Mouse (Mus musculus) limb, embryonic 14.5 days (tissue): ENCODE measurements around the gene Muc2. TPM values are rescaled to one million over a fixed set of nuclear protein-coding genes. Genes with fewer than 3 reads are reported as not detected.

Experiments used
- ATAC-seq: fragments of 200-750 bp; cut with Nextera tagmentation; 2 replicates; pipeline ENCODE4 v1.8.0; 2017; ENCODE audit warnings: low read depth, moderate number of reproducible peaks, moderate TSS enrichment; ENCODE audit not compliant: low FRiP score
- DNase-seq: peaks from one replicate; pipeline ENCODE4 v3.0.0-alpha.2; 2015; ENCODE audit warnings: low spot score
- H3K27ac ChIP-seq: fragments of 300-500 bp; sonication (generic); replicated peaks from 2 replicates; pipeline ENCODE4 v1.5.1; 2014; ENCODE audit warnings: low read depth, mild to moderate bottlenecking, low read length, moderate library complexity, mixed read lengths
- H3K27me3 ChIP-seq: fragments of 300-500 bp; sonication (generic); 2 replicates; pipeline ENCODE4 v1.6.1; 2014; ENCODE audit warnings: low read length, mixed read lengths; ENCODE audit not compliant: control insufficient read depth, insufficient read depth
- H3K36me3 ChIP-seq: fragments of 300-500 bp; sonication (generic); 2 replicates; pipeline ENCODE4 v1.6.1; 2014; ENCODE audit warnings: mild to moderate bottlenecking, low read length, moderate library complexity, mixed read lengths; ENCODE audit not compliant: control insufficient read depth, insufficient read depth
- H3K4me1 ChIP-seq: fragments of 300-500 bp; sonication (generic); 2 replicates; pipeline ENCODE4 v1.6.1; 2014; ENCODE audit warnings: antibody characterized with exemption, low read length, mixed read lengths; ENCODE audit not compliant: control insufficient read depth, insufficient read depth
- H3K4me2 ChIP-seq: fragments of 300-500 bp; sonication (generic); replicated peaks from 2 replicates; pipeline ENCODE4 v1.6.1; 2014; ENCODE audit warnings: low read depth, mild to moderate bottlenecking, low read length, moderate library complexity; ENCODE audit not compliant: severe bottlenecking
- H3K4me3 ChIP-seq: fragments of 300-500 bp; sonication (generic); replicated peaks from 2 replicates; pipeline ENCODE4 v1.5.1; 2014; ENCODE audit warnings: low read length
- H3K9ac ChIP-seq: fragments of 300-500 bp; sonication (generic); 2 replicates; pipeline ENCODE4 v1.6.1; 2014; ENCODE audit warnings: mild to moderate bottlenecking, low read depth, low read length, moderate library complexity; ENCODE audit not compliant: severe bottlenecking
- H3K9me3 ChIP-seq: fragments of 300-500 bp; sonication (generic); 2 replicates; pipeline ENCODE4 v1.6.1; 2016; ENCODE audit warnings: low read length; ENCODE audit not compliant: control insufficient read depth
- POLR2A ChIP-seq: fragments of 200-500 bp; IDR thresholded peaks from 2 replicates; pipeline ENCODE4 v1.8.0; 2012; ENCODE audit warnings: inconsistent platforms, mild to moderate bottlenecking, moderate library complexity, borderline replicate concordance; ENCODE audit not compliant: insufficient read depth, insufficient read length; ENCODE audit errors: extremely low read depth
- WGBS: fragments of 180-500 bp; shearing (Covaris S2); extraction: QIAGEN DNeasy Blood & Tissue Kit; methylation state at CpG from one replicate; pipeline ENCODE4 v1.1.7; 2014; 5-methylcytosine and 5-hydroxymethylcytosine counted together
- polyA plus RNA-seq, 2 experiments: library from polyadenylated mRNA; depleted of rRNA in 1 of 2; stranded (reverse) in 1 of 2; unstranded in 1 of 2; fragments of >200 nt; fragmentation: Nextera tagmentation in 1 of 2; extraction: Ambion mirVana in 1 of 2; gene quantifications; 2 replicates each; pipeline versions ENCODE4 v1.2.1 to v1.2.3; 2012 to 2014

Gene Muc2
- polyA plus RNA-seq (2012; rRNA removed) = 2.6 and 2.7 TPM in 2 replicates
- polyA plus RNA-seq (2014; fragmentation: Nextera tagmentation; extraction: Ambion mirVana) = 0.43 and 1.3 TPM in 2 replicates

GRCm38 (mm10) chr7:141690040-141690439 lies at the start of gene Muc2:
Muc2 (plus strand) TSS chr7:141690340.
- H3K9me3 ChIP-seq = no peaks in the 10 kb centered on the region
- no peak for TF ChIP-seq POLR2A
- ATAC-seq = no peak
- no peak for DNase-seq
- H3K4me2 ChIP-seq = no peak within 1 kb of the TSS
- H3K4me3 ChIP-seq = no peak within 1 kb of the TSS
- H3K27ac ChIP-seq = no peak within 1 kb of the TSS
- H3K36me3 ChIP-seq = no peaks in the 10 kb centered on the region
- H3K4me1 ChIP-seq = no peaks in the 10 kb centered on the region
- WGBS = 85% methylated on average over 8 of the region's 8 CpGs
- H3K9ac ChIP-seq = no peak within 1 kb of the TSS
- H3K27me3 ChIP-seq = no peaks in the 10 kb centered on the region

GRCm38 (mm10) chr7:141642375-141642774 lies 47.8 kb upstream of the Muc2 start:
- WGBS = 100% methylated on average over 1 of the region's 1 CpGs
- H3K9ac ChIP-seq = no peak overlapping the region
- H3K27me3 ChIP-seq = no peaks in the 10 kb centered on the region
- no peak for TF ChIP-seq POLR2A
- H3K9me3 ChIP-seq = no peaks in the 10 kb centered on the region
- ATAC-seq (no peak), DNase-seq (no peak)
- H3K36me3 ChIP-seq = no peaks in the 10 kb centered on the region
- no peak overlapping the region for H3K27ac ChIP-seq
- H3K4me2 ChIP-seq = no peak overlapping the region
- no peaks in the 10 kb centered on the region for H3K4me1 ChIP-seq
- no peak overlapping the region for H3K4me3 ChIP-seq

GRCm38 (mm10) chr7:141643160-141643559 lies 47.0 kb upstream of the Muc2 start:
- TF ChIP-seq POLR2A = no peak
- WGBS = 40% methylated on average over 3 of the region's 3 CpGs

GRCm38 (mm10) chr7:141647083-141647482 lies 43.1 kb upstream of the Muc2 start:
- H3K36me3 ChIP-seq = no peaks in the 10 kb centered on the region
- ATAC-seq (no peak), DNase-seq (no peak)
- no peaks in the 10 kb centered on the region for H3K4me1 ChIP-seq
- no peaks in the 10 kb centered on the region for H3K27me3 ChIP-seq
- H3K27ac ChIP-seq = no peak overlapping the region
- WGBS = 82% methylated on average over 2 of the region's 2 CpGs
- no peaks in the 10 kb centered on the region for H3K9me3 ChIP-seq
- no peak for TF ChIP-seq POLR2A
- no peak overlapping the region for H3K9ac ChIP-seq
- H3K4me2 ChIP-seq = no peak overlapping the region
- no peak overlapping the region for H3K4me3 ChIP-seq

More at GRCm38 (mm10) chr7:141643160-141643559, 47.0 kb upstream of the Muc2 start:
- Histone ChIP-seq H3K27ac (no peak overlapping the region), H3K4me3 (no peak overlapping the region), H3K27me3 (no peaks in the 10 kb centered on the region), H3K9me3 (no peaks in the 10 kb centered on the region), H3K9ac (no peak overlapping the region), H3K4me2 (no peak overlapping the region), H3K36me3 (no peaks in the 10 kb centered on the region), H3K4me1 (no peaks in the 10 kb centered on the region)
- ATAC-seq = no peak
- DNase-seq = no peak

- H3K9ac ChIP-seq = no peak overlapping the region
- H3K27ac ChIP-seq = no peak overlapping the region
- H3K27me3 ChIP-seq = no peaks in the 10 kb centered on the region
- TF ChIP-seq POLR2A = no peak
- H3K4me2 ChIP-seq = no peak overlapping the region
- no peaks in the 10 kb centered on the region for H3K4me1 ChIP-seq
- no peaks in the 10 kb centered on the region for H3K9me3 ChIP-seq
- DNase-seq (no peak), ATAC-seq (no peak)
- no peaks in the 10 kb centered on the region for H3K36me3 ChIP-seq
- no peak overlapping the region for H3K4me3 ChIP-seq
- 78% methylated on average over 11 of the region's 11 CpGs for WGBS
Measured at GRCm38 (mm10) chr7:141647815-141648214, 42.3 kb upstream of the Muc2 start.

GRCm38 (mm10) chr7:141652191-141652590 lies 37.9 kb upstream of the Muc2 start:
- H3K4me2 ChIP-seq = no peak overlapping the region
- no peak for TF ChIP-seq POLR2A
- no peak overlapping the region for H3K4me3 ChIP-seq
- ATAC-seq (no peak), DNase-seq (no peak)
- WGBS = 38% methylated on average over 7 of the region's 7 CpGs
- H3K9me3 ChIP-seq = no peaks in the 10 kb centered on the region
- H3K9ac ChIP-seq = no peak overlapping the region
- H3K4me1 ChIP-seq = no peaks in the 10 kb centered on the region
- H3K27me3 ChIP-seq = no peaks in the 10 kb centered on the region
- H3K27ac ChIP-seq = no peak overlapping the region
- no peaks in the 10 kb centered on the region for H3K36me3 ChIP-seq
